Mouse (Mus musculus): ENCODE results near the gene Spon1.

GRCm38 (mm10) chr7:114068956-114069533 lies 303.2 kb downstream of the Spon1 start:
- TF ChIP-seq POLR2A (IDR thresholded peaks at IDR 0.05; ENCODE audit: borderline replicate concordance, low read depth, low read length) (no peak), CTCF (IDR thresholded peaks at IDR 0.05; ENCODE audit: low read depth, low read length) (no peak)

All from bone marrow macrophage, adult 2 months (primary cell).